Comparison of ENCODE assay signal across 15 mouse cellular contexts in genomic region chr19:4296611-4297010, GRCm38 (mm10). TPM values are rescaled to one million over a fixed set of nuclear protein-coding genes. Genes with fewer than 3 reads are reported as not detected.
DNase-seq lines count a peak whose midpoint lies in the region; ATAC-seq lines count a peak whose summit lies in the region.
"Had no signal": no experiment of that assay in that cellular context is flagged by ENCODE, and none has a peak within 500 bp of the region (broad histone marks: within the 10 kb centered on the region; RNA-seq: fewer than 3 reads in every experiment).

No protein-coding gene starts in this region.

- H3K27ac ChIP-seq in embryonic facial prominence, embryonic 15.5 days (replicated peaks): peak overlapping the region; percentile 34; the same call in 1 of the 2 replicates
- no peak overlapping the region for H3K27ac ChIP-seq in embryonic facial prominence, embryonic 10.5 days (replicated peaks)
- peak overlapping the region; percentile 27; the same call in 1 of the 2 replicates for H3K27ac ChIP-seq in liver, embryonic 12.5 days
- H3K27ac ChIP-seq: embryonic facial prominence, embryonic 12.5 days; forebrain, embryonic 10.5 days; limb, embryonic 12.5 days had no signal

- no peak overlapping the region for H3K4me2 ChIP-seq in embryonic facial prominence, embryonic 15.5 days (replicated peaks)
- no peak overlapping the region for H3K4me2 ChIP-seq in liver, embryonic 12.5 days
- H3K4me2 ChIP-seq: embryonic facial prominence, embryonic 12.5 days; limb, embryonic 12.5 days had no signal

- H3K4me3 ChIP-seq in embryonic facial prominence, embryonic 15.5 days (replicated peaks): no peak overlapping the region
- H3K4me3 ChIP-seq in embryonic facial prominence, embryonic 10.5 days: no peak overlapping the region
- no peak overlapping the region for H3K4me3 ChIP-seq in liver, embryonic 12.5 days
- H3K4me3 ChIP-seq: embryonic facial prominence, embryonic 12.5 days; forebrain, embryonic 10.5 days; limb, embryonic 12.5 days had no signal

- H3K36me3 ChIP-seq in embryonic facial prominence, embryonic 15.5 days: peaks cover 18% of the 10 kb centered on the region
- H3K36me3 ChIP-seq in embryonic facial prominence, embryonic 10.5 days (replicated peaks): peaks cover 64% of the 10 kb centered on the region
- peaks cover 68% of the 10 kb centered on the region for H3K36me3 ChIP-seq in liver, embryonic 12.5 days

- no peak for DNase-seq in embryonic facial prominence, embryonic 10.5 days (ENCODE audit: low spot score)
- DNase-seq in liver: no peak
- DNase-seq in thymus, postnatal 14 days: peak; percentile 28
- DNase-seq in thymus, postnatal 0 days (ENCODE audit: low spot score): no peak
- DNase-seq in adrenal gland, postnatal 10 days: no peak
- no peak for DNase-seq in cerebellum, adult 8-10 months
- DNase-seq: cerebellum, postnatal 25 days; kidney, adult 18-20 months; lung, postnatal 14 days; midbrain, embryonic 14.5 days had no signal

- no peaks in the 10 kb centered on the region for H3K27me3 ChIP-seq in embryonic facial prominence, embryonic 15.5 days
- no peaks in the 10 kb centered on the region for H3K27me3 ChIP-seq in embryonic facial prominence, embryonic 10.5 days (replicated peaks; ENCODE audit: low read depth, poor library complexity, severe bottlenecking)
- no peaks in the 10 kb centered on the region for H3K27me3 ChIP-seq in liver, embryonic 12.5 days (replicated peaks)
- H3K27me3 ChIP-seq: embryonic facial prominence, embryonic 12.5 days; limb, embryonic 12.5 days had no signal

- peaks cover 57% of the 10 kb centered on the region for H3K4me1 ChIP-seq in embryonic facial prominence, embryonic 15.5 days
- H3K4me1 ChIP-seq in embryonic facial prominence, embryonic 10.5 days: peaks cover 35% of the 10 kb centered on the region
- peaks cover 77% of the 10 kb centered on the region for H3K4me1 ChIP-seq in liver, embryonic 12.5 days

- ATAC-seq in embryonic facial prominence, embryonic 15.5 days (ENCODE audit: insufficient number of reproducible peaks, low FRiP score, low TSS enrichment, low read depth): no peak
- ATAC-seq in liver, embryonic 12.5 days: no peak

- WGBS in embryonic facial prominence, embryonic 15.5 days: 83% methylated on average over 2 of the region's 2 CpGs
- 89% methylated on average over 2 of the region's 2 CpGs for WGBS in embryonic facial prominence, embryonic 10.5 days
- 80% methylated on average over 2 of the region's 2 CpGs for WGBS in liver, embryonic 12.5 days (ENCODE audit: insufficient replicate concordance)

- H3K9me3 ChIP-seq in embryonic facial prominence, embryonic 15.5 days (replicated peaks): no peaks in the 10 kb centered on the region
- no peaks in the 10 kb centered on the region for H3K9me3 ChIP-seq in embryonic facial prominence, embryonic 10.5 days
- H3K9me3 ChIP-seq in liver, embryonic 12.5 days (replicated peaks): no peaks in the 10 kb centered on the region
- H3K9me3 ChIP-seq: embryonic facial prominence, embryonic 12.5 days; forebrain, embryonic 10.5 days; limb, embryonic 12.5 days had no signal

- no peak overlapping the region for H3K9ac ChIP-seq in embryonic facial prominence, embryonic 15.5 days
- 0 out of 2 replicates have a peak overlapping the region, but pooled peaks have one; percentile 27 for H3K9ac ChIP-seq in liver, embryonic 12.5 days
- H3K9ac ChIP-seq: embryonic facial prominence, embryonic 12.5 days; limb, embryonic 12.5 days had no signal

RNA-seq across cellular contexts. Expression of gene Grk2, which starts 9.4 kb away (rescaled TPM):
- polyA plus RNA-seq in embryonic facial prominence, embryonic 15.5 days (2015; fragmentation: Nextera tagmentation; extraction: Ambion mirVana): 20.1 and 24.4 TPM in 2 replicates
- polyA plus RNA-seq in embryonic facial prominence, embryonic 10.5 days (2016; fragmentation: Nextera tagmentation; extraction: Ambion mirVana): 12.5 and 14.8 TPM in 2 replicates
- polyA plus RNA-seq in liver, embryonic 12.5 days (2016; fragmentation: Nextera tagmentation; extraction: Ambion mirVana): 15.7 and 17.9 TPM in 2 replicates
- polyA plus RNA-seq in thymus, postnatal 0 days (2015; fragmentation: Nextera tagmentation; extraction: Ambion mirVana): 64.3 and 81.3 TPM in 2 replicates
- 10 to 100 TPM; 46.3 to 54.8 TPM for total RNA-seq in adrenal gland, postnatal 10 days (2021)

RNA-seq across cellular contexts. Expression of gene Ankrd13d, which starts 13.7 kb away (rescaled TPM):
- polyA plus RNA-seq in embryonic facial prominence, embryonic 15.5 days (2015; fragmentation: Nextera tagmentation; extraction: Ambion mirVana): 13.0 and 13.7 TPM in 2 replicates
- polyA plus RNA-seq in embryonic facial prominence, embryonic 10.5 days (2016; fragmentation: Nextera tagmentation; extraction: Ambion mirVana): 6.3 and 7.6 TPM in 2 replicates
- 0.99 and 1.4 TPM in 2 replicates for polyA plus RNA-seq in liver, embryonic 12.5 days (2016; fragmentation: Nextera tagmentation; extraction: Ambion mirVana)
- 9.8 and 12.2 TPM in 2 replicates for polyA plus RNA-seq in thymus, postnatal 0 days (2015; fragmentation: Nextera tagmentation; extraction: Ambion mirVana)
- total RNA-seq in adrenal gland, postnatal 10 days (2021): 1 to 10 TPM; 3.5 to 8.5 TPM

RNA-seq across cellular contexts. Expression of gene Ssh3, which starts 27.6 kb away (rescaled TPM):
- 27.5 and 34.4 TPM in 2 replicates for polyA plus RNA-seq in embryonic facial prominence, embryonic 15.5 days (2015; fragmentation: Nextera tagmentation; extraction: Ambion mirVana)
- 4.2 and 4.5 TPM in 2 replicates for polyA plus RNA-seq in embryonic facial prominence, embryonic 10.5 days (2016; fragmentation: Nextera tagmentation; extraction: Ambion mirVana)
- polyA plus RNA-seq in liver, embryonic 12.5 days (2016; fragmentation: Nextera tagmentation; extraction: Ambion mirVana): 2.2 and 2.6 TPM in 2 replicates
- polyA plus RNA-seq in thymus, postnatal 0 days (2015; fragmentation: Nextera tagmentation; extraction: Ambion mirVana): 9.4 and 10.1 TPM in 2 replicates
- 10 to 100 TPM; 16.8 to 21.9 TPM for total RNA-seq in adrenal gland, postnatal 10 days (2021)
